Mouse (Mus musculus) lung, postnatal 14 days (tissue): Measurements from ENCODE around the gene Msh5.
"Not testable (repeated sequence)": the region's sequence is repeated elsewhere in the genome, so short reads cannot be mapped to it uniquely, and the experiment has no call there.

ENCODE experiments used
- DNase-seq: peaks from one replicate; pipeline ENCODE4 v3.0.0; 2021

Msh5 gene

DNA sequence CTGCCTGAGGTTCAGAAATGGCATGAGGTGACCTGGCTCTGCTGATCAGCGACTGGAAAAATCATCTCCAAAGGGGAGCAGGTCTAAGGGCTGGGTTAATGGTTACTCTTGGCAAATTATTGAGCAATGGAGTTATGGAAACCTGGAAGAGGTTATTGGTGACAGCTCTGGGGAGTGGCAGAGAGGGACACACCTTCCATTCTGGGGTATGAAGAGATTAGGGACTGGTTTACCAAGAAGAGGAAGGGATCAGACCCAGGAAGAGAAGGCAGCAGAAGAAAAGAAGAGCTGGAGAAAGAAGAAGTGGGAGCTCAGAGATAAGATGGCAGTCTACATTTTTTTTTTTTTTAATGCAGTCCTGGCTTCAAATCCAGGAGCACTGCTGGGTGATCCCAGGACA, 1.1 kb upstream of the Msh5 start:
- no peak for DNase-seq

- no peak for DNase-seq
These were observed 501 bp downstream of the Msh5 start for GRCm38 (mm10) chr17:35045807-35046680.

DNA sequence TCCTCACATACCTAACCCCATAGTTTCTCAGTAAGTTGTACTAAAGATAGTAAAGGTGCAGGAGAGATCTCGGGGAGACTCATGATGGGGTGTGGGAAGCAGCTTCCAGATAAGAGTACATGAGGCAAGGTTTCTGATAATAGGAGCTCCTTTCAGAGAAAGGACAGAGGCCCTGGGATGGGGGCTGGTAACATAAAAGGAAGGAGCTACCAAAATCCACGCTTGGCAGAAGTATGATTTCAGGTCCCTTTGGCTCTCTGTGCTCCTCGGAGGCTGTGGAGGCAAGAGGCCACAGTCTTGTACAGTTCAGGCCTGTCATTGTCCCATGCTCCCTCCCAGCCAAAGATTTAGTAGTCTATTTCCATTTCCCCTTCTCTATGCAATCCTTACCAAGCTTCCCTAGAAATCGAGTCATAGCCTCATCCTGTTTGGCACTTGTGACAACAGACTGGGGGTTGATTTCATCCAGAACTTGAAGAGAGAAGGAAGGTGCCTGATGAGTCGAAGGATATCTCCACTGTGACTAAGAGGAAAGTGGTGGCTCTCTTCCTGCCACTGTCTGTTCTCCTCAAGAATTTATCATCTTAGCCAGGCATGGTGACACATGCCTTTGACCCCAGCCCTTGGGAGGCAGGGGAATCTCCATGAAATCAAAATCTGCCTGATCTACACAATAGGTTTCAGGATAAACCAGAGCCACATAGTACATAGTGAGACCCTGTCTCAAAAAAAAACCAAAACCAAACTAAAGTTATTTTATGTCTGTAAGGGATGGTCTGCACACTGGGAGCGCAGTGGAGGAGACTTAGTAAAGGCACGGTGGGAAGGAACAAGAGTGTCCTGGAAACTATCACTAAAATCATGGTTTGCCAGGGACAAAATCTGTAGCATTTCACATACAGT, 1.4 kb downstream of the Msh5 start:
- DNase-seq, result no peak

- DNase-seq, result no peak
These were observed 2.8 kb downstream of the Msh5 start for GRCm38 (mm10) chr17:35043794-35044193.

DNA sequence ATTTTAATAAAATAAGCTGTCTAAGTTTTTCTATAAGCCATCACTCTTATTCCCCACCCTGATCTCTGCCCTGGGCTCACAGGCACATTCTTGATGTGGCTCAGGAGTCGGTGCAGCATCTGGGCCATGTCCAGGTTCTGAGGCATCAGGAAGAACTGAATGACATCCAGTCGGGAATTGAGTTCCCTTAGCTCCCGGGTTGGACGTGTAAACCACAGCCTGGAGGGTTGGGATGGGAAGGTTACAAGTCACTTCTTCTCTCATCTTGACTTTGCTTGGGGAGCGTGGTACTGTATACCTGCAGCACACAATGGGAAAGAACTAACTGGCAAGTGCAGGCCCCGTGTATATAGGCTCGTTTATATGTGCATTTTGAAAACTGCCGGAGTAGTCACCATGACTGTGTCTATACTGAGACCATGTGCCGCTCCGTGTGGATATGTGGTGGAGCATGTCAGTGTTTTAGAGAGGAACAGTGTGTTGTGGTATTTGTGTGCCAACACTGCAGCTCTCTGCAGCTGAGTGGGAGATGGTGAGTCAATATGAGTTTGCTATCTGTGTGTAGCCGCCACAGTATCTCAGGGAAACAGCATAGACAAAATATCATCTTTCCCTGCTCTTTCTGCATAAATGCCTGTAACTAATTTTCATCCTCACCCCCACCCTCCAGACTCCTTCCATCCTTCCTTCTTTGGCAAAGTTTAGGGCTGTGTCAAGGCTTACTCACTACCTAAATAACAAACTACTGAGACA, 7.2 kb downstream of the Msh5 start:
- DNase-seq, result no peak

- no peak for DNase-seq
These were observed 11.6 kb downstream of the Msh5 start for GRCm38 (mm10) chr17:35034896-35035295.

DNA sequence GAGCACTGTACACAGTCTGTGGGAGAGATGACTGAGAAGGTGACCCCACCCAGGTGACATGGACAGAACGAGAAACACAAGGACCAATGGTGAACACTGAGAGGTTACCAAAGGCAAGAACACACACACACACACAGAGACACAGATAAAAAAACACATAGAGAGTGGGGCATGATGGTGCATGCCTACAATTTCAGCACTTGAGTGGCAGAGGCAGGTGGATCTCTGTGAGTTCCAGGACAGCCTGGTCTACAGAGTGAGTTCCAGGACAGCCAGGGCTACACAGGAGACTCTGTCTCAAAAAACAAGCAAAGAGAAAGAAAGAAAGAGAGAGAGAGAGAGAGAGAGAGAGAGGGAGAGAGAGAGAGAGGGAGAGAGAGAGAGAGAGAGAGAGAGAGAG, 12.8 kb downstream of the Msh5 start:
- not testable (repeated sequence) for DNase-seq

- no peak for DNase-seq
These were observed 14.1 kb downstream of the Msh5 start for GRCm38 (mm10) chr17:35032323-35032870.

GRCm38 (mm10) chr17:35031880-35032279, 14.7 kb downstream of the Msh5 start:
- no peak for DNase-seq

DNA sequence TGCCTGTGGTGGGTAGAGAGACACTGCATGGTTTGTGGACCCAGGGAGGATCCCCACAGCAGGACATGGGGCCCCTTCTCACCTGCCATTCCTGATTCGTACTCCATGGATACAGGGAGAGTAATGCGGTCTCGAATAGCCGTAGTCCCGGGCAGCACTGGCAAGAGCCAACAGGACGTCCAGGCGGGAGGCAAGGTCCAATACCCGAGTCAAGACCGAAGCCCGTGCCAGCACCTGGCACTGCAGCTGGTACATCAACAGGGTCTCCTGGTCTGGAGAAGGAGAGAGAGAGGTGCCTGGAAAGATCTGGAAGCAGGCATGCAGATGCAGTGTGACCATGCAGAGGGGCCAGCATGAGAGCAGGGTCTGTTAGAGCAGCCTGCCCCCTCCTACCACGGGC, 15.3 kb downstream of the Msh5 start:
- DNase-seq, result no peak

DNA sequence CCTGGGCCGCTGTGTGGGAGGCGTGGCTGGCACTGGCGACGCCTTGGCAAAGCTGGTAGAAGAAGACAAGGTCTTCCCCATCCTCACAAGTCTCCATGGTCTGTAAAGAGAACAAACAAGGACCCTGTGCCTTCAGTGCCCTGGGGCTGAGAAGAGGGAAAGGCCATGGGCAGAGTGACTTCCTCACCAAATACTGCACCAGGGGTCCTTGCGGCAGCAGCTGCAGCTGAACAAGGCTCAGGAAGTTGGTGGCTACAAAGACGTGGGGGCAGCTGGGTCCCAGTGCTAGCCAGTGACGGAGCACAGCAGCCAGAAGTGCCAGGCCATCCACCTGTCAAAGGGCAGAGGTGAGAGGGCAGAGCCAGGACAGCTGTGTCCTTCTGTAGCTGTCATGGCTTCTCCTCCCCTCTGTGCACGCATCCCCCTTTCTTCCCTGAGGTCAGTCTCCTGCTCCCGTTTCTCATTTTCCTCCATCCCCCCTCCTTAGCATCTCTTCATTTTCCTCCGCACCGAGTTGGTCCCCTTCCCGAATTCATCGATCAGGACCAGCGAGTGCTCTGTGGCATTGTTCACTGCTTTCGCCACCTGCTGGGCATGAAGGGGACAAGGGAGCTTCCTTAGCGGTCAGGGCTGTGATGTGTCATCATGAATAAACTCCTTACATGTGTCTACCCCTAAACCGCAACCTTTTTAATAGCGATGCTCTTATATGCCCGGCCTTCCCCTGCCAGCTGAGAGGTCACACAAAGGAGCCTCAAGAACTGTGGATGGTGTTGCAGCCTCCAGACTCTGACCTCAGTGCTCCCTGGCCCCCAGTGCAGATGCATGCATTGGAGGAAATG, 16.6 kb downstream of the Msh5 start:
- peak; percentile 36 for DNase-seq

DNA sequence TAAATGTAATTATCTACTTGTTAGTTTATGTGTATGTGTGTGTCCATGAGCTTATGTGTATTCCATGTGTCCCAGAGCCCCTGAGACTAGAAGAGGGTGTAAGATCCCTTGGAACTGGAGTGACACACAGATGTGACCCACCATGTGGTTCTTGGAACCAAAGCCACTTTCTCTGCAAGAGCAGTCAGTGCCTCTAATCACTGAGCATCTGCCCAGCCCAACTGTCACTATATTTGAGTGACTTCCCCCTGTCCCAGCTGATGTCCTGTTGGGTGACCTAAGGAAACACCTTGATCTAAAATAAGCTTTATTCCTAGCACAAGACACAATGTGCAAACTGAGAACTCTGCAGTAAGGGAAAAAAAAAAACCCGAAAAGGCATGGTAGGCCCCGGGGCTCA, 18.2 kb downstream of the Msh5 start:
- no peak for DNase-seq

DNA sequence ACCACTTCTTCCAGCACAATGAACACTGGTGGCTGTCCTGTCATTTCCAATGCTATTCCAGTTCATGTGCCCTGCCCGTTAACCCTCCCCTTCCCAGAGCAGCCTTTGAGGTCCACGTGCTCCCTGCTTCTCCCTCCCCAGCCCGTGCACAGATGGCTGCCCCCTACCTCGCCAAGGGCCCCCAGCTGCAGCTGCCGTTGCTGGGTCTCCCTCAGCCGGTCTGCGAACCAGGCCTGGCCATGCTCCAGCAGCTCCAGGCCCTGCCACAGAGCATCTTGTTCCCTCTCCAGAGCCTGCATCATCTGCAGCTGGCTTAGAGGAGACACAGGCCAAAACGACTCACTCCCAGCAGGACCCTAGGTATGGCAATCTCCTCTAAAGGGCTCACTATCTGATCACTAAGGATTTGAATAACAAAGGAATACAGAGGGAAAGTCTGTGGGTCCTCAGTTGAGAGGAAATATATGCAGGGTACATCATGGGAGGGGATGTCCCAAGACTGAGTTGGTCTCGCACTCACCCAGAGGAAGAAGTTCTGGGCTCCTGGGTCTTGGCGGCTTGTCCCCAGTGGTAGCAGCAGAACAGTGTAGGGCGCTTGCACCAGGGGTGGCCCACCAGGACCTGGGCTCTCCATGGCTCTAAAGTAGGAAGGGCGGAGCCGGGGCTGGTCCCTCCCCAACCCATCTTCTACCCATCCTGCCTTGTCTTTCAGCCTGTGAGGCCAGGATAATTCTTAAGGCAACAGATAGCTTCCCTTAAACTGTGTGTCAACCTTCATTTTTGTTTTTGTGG, 19.1 kb downstream of the Msh5 start, which contains the start of gene Sapcd1:
TSS of gene Sapcd1 (minus strand) at position 740 of the 792 bp plus-strand sequence.
- no peak for DNase-seq

DNA sequence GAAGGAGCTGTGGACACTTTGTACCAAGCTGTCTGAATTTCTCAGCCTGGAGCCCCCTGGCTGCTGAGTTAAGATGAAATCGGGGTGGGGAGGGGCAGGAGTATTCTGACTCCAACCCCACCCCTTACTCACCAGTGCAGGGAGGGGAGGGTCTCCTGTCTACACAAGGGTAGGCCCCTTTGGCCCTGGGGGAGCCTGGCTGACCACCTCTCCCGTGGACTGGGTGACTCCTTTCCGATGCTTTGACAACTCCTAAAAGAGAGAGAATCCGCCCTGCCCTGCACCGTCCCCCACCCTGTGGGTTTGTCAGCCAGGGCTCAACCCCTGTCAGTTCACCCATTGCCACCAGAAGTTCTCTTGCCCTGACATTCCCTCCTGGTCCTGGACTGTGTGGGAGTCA, 20.3 kb downstream of the Msh5 start:
- no peak for DNase-seq

DNA sequence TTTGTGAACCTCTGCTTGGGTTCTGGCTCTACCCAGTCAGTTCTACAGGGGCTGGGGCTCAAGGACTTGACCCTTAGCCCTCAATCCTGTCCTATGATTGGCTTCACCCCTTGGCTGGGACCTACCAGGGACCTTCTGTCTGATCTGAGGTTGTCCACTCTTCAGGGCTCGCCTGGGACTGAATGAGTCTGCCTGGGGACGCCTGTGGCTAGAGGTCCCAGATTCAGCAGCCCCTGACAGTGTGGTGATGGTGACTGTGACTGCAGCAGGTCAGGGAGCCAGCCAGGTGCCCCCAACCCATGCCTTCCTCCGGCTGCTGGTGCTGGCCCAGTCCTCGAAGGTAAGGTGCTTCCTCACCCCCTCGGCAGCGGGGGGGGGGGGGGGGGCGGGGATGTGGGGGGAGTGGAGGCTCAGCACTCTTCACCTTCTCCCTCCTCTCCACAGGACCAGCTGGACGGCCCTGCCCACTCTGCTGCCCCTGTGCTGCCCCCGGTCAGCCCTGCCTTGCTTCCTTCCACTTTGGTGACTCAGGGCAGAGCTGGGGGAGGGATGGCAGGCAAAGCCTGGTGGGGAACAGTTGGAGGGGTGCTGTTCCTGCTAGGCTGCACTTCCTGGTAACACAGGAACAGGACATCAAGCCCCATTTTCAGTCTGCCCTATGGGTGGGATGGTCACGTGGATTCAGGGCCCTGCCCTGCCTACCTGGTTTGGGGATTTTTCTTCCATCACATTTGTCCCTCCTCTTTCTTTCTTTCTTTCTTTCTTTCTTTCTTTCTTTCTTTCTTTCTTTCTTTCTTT, 21.7 kb downstream of the Msh5 start:
- no peak for DNase-seq

- DNase-seq, result no peak
These were observed 22.3 kb downstream of the Msh5 start for GRCm38 (mm10) chr17:35024261-35024660.

- DNase-seq, result no peak
These were observed 22.8 kb downstream of the Msh5 start for GRCm38 (mm10) chr17:35023756-35024155.

- DNase-seq, result no peak
These were observed 23.3 kb downstream of the Msh5 start for GRCm38 (mm10) chr17:35023221-35023620.

DNA sequence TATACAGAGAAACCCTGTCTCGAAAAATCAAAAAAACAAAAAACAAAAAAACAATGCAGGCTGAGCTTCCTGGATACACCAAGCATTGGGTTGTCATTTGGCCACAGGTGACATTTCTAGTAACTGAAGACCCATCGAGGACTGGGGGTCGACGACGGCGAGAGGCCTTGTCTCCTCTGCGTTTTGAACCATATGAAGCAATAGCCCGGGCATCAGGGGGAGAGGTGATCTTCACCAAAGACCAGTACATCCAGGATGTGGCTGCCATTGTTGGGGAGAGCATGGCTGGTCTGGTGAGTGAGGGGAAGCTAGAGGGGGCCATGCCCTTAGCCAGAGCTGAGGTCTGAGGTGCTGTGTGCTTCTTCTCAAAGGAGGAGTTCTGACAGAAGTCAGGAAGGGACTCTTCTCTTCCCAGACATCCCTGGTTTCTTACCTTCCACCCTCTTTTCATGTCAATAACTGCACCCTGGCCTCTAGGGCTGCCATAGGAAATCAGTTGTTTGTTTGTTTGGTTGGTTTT, 23.9 kb downstream of the Msh5 start:
- no peak for DNase-seq
